Mouse (Mus musculus) heart, adult 2 months (tissue): ENCODE measurements around the gene Tpo. TPM values are rescaled to one million over a fixed set of nuclear protein-coding genes. Genes with fewer than 3 reads are reported as not detected.

Experiments used
- DNase-seq, 2 experiments: peaks; one replicate each; pipeline ENCODE4 v3.0.0; 2021
- H3K27ac ChIP-seq: fragments of 200-600 bp; 2 replicates; pipeline ENCODE4 v1.8.1; 2022
- H3K27me3 ChIP-seq: fragments of 200-500 bp; 2 replicates; pipeline ENCODE4 v1.6.1; 2012; ENCODE audit warnings: mild to moderate bottlenecking, low read length, inconsistent platforms, mixed read lengths; ENCODE audit not compliant: control insufficient read depth, insufficient read depth
- H3K36me3 ChIP-seq: fragments of 200-500 bp; 2 replicates; pipeline ENCODE4 v1.6.1; 2012; ENCODE audit warnings: low read length, inconsistent platforms; ENCODE audit not compliant: control insufficient read depth, insufficient read depth
- H3K4me1 ChIP-seq: fragments of 200-500 bp; 2 replicates; pipeline ENCODE4 v1.6.1; 2011; ENCODE audit warnings: low read length; ENCODE audit not compliant: control insufficient read depth, insufficient read depth
- H3K4me3 ChIP-seq: fragments of 200-600 bp; 2 replicates; pipeline ENCODE4 v1.8.1; 2022
- H3K79me2 ChIP-seq: fragments of 200-500 bp; replicated peaks from 2 replicates; pipeline ENCODE4 v1.6.1; 2012; ENCODE audit warnings: mild to moderate bottlenecking, inconsistent platforms, low read length, moderate library complexity, mixed read lengths; ENCODE audit not compliant: control insufficient read depth, insufficient read depth
- H3K9ac ChIP-seq: fragments of 200-500 bp; 2 replicates; pipeline ENCODE4 v1.6.1; 2012; ENCODE audit warnings: low read depth, mild to moderate bottlenecking, control low read depth, inconsistent platforms, low read length, mixed read lengths
- CTCF ChIP-seq: fragments of 200-600 bp; IDR thresholded peaks from 2 replicates; pipeline ENCODE4 v1.8.1; 2022; ENCODE audit warnings: antibody characterized with exemption, mild to moderate bottlenecking, moderate library complexity
- EP300 ChIP-seq: fragments of 200-500 bp; IDR thresholded peaks from 2 replicates; pipeline ENCODE4 v1.6.1; 2011; ENCODE audit warnings: low read depth, low read length, control low read depth; ENCODE audit not compliant: insufficient read depth
- POLR2A ChIP-seq: fragments of 200-500 bp; IDR thresholded peaks from 2 replicates; pipeline ENCODE4 v1.6.1; 2011; ENCODE audit warnings: mild to moderate bottlenecking, low read depth, low read length, control low read depth; ENCODE audit not compliant: insufficient read depth
- whole genome bisulfite sequencing: fragments of 180-500 bp; shearing (Covaris S2); methylation state at CpG from one replicate; pipeline ENCODE4 v1.1.7; 2018; 5-methylcytosine and 5-hydroxymethylcytosine counted together
- intact Hi-C: fragments of 180-260 bp; cut with DNase I; formaldehyde crosslinking; loops from one replicate; pipeline ENCODE4 v1.15.1; 2025
- polyA plus RNA-seq: library from polyadenylated mRNA; depleted of rRNA; stranded (reverse); fragments of >200 nt; gene quantifications from 2 replicates; pipeline ENCODE4 v1.2.3, GENCODE M21; 2012; rRNA removed
- total RNA-seq, 2 experiments: library from RNA; stranded (reverse); gene quantifications; 2 replicates each; pipeline ENCODE4 v1.2.3; 2021

The Tpo gene
- total and polyA plus RNA-seq, 3 experiments: not detected

DNA sequence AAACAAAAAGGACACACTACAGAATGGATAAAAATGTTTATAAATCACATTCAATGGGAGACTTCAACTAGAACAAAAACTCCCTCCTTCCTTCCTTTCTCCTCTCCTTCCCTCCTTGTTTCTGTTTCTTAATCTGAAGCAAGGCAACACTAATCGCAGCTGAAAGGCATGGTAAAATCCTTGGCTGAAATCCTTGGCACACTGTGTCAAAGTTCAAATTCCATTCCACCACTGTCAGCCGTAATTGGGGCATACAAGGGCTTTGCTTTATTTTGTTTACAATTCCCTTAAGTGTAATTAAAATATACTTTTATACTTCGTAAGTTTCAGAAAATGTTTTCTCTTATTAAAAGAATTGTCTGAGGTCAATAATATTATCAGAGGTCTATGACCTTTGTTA is 108.9 kb downstream of the Tpo start:
- no peaks in the 10 kb centered on the region for H3K79me2 ChIP-seq
- H3K4me3 ChIP-seq: no peak overlapping the region
- no peak overlapping the region for H3K9ac ChIP-seq
- H3K27me3 ChIP-seq: no peaks in the 10 kb centered on the region
- H3K27ac ChIP-seq: peak overlapping the region; percentile 42; the same call in 1 of the 2 replicates
- H3K36me3 ChIP-seq: no peaks in the 10 kb centered on the region
- no peak for TF ChIP-seq CTCF
- TF ChIP-seq EP300: no peak
- TF ChIP-seq POLR2A: no peak
- DNase-seq: no peak
- intact Hi-C loops: loop anchor here (5.0 kb wide), 1 partner anchor 96 kb away; no protein-coding TSS in a partner anchor
- WGBS: 21% methylated on average over 3 of the region's 3 CpGs
- H3K4me1 ChIP-seq: peaks cover 10% of the 10 kb centered on the region

DNA sequence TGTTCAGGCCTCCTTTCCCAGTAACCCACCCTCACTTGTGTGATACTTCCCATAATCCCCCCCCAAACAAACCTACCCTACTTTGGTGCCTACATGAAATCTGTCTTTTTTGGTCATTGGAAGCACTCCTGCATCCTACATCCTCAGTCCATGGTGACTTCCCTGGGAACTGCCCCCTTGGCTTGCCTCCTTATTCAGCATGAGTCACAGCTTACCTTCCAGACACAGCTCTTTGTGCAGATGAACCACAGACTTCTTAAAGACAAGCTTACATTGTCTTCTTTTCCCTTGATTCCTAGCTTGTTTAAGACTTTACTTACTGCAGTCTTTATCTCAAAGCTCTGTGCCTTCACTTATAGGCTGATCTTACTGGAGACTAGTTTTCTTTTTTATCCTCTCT is 112.0 kb downstream of the Tpo start:
- no peak for DNase-seq
- Histone ChIP-seq H3K79me2 (no peaks in the 10 kb centered on the region), H3K9ac (no peak overlapping the region), H3K27ac (no peak overlapping the region), H3K36me3 (no peaks in the 10 kb centered on the region), H3K27me3 (no peaks in the 10 kb centered on the region), H3K4me1 (peaks cover 9% of the 10 kb centered on the region), H3K4me3 (no peak overlapping the region)
- TF ChIP-seq CTCF (no peak), EP300 (no peak), POLR2A (no peak)
- intact Hi-C loops: loop anchor here (5.0 kb wide), 1 partner anchor 93 kb away; no protein-coding TSS in a partner anchor

DNA sequence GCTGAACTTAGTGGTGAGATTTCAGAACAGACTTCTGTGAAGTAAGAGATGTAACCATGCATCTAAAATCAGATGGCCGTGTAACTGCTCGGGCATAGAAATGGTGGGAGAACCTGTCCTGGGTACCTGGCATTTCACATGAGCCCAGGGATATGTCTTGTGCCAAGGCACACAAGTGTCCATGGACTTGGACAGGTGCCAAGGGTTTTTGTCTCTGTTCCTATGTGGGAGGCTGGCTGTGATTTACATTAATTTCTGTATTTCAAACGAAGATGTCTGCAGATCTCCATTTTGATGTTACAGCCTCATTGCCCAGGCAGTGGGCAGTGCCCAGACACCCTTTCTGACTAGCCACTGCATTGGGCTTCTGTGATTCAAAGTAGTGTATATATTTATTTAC is 115.3 kb downstream of the Tpo start:
- DNase-seq: no peak
- Histone ChIP-seq H3K79me2 (no peaks in the 10 kb centered on the region), H3K4me1 (no peaks in the 10 kb centered on the region; the same call in 1 of the 2 replicates), H3K4me3 (no peak overlapping the region), H3K36me3 (no peaks in the 10 kb centered on the region), H3K27me3 (no peaks in the 10 kb centered on the region), H3K27ac (no peak overlapping the region), H3K9ac (no peak overlapping the region)
- intact Hi-C loops: no loop called here
- WGBS: 70% methylated on average over 3 of the region's 3 CpGs
- TF ChIP-seq CTCF: no peak

DNA sequence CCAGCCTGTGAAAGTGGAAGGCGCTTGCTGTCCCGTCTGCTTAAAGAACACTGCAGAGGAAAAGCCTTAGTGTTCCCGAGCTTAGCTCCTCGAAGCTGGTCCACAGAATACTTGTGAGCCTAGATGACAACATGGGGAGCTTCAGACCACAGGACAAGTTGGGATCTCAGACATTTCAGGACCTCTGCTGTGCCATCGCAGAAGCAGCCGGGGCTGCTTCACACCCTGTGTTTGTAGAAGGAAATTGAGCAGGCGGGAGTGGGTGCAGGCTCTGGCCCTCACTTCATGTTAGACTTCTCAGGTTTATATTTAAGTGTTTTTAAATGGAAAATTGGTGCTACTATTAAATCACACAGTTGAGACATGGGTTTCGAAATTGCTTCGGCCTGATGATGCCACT is 116.9 kb downstream of the Tpo start:
- WGBS: 82% methylated on average over 9 of the region's 9 CpGs
- H3K4me1 ChIP-seq: no peaks in the 10 kb centered on the region; the same call in 1 of the 2 replicates
- H3K4me3 ChIP-seq: no peak overlapping the region
- no peaks in the 10 kb centered on the region for H3K79me2 ChIP-seq
- DNase-seq: no peak
- no peak overlapping the region for H3K9ac ChIP-seq
- intact Hi-C loops: no loop called here
- no peak overlapping the region for H3K27ac ChIP-seq
- no peak for TF ChIP-seq CTCF
- no peak for TF ChIP-seq EP300
- no peak for TF ChIP-seq POLR2A
- H3K36me3 ChIP-seq: no peaks in the 10 kb centered on the region
- no peaks in the 10 kb centered on the region for H3K27me3 ChIP-seq

DNA sequence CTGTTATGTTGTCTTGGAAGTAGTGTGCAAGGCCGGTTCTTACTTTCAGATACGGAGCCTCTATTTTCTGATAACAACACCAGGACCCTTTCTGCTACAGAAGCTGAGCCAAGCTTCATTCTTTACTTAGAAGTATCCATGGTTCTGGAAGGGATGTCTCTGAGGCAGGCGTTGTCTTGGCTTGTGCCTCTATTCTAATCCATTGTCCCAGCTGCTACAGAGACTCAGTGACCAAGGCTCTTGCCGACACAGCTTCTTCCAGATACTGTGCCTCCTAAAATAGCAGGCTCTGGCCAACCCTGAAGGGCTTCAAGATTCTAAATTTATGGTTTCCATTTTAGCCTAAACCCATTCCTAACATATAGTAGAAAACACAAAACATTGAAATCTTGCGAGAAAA is 123.7 kb downstream of the Tpo start:
- Histone ChIP-seq H3K79me2 (no peaks in the 10 kb centered on the region), H3K27me3 (no peaks in the 10 kb centered on the region), H3K4me3 (no peak overlapping the region), H3K9ac (no peak overlapping the region), H3K4me1 (peaks cover 2% of the 10 kb centered on the region; the same call in 1 of the 2 replicates), H3K36me3 (peaks cover 4% of the 10 kb centered on the region; the same call in 1 of the 2 replicates), H3K27ac (no peak overlapping the region)
- DNase-seq: no peak
- intact Hi-C loops: no loop called here
- 46% methylated on average over 5 of the region's 5 CpGs for WGBS
- TF ChIP-seq EP300: no peak
- no peak for TF ChIP-seq POLR2A
- no peak for TF ChIP-seq CTCF

DNA sequence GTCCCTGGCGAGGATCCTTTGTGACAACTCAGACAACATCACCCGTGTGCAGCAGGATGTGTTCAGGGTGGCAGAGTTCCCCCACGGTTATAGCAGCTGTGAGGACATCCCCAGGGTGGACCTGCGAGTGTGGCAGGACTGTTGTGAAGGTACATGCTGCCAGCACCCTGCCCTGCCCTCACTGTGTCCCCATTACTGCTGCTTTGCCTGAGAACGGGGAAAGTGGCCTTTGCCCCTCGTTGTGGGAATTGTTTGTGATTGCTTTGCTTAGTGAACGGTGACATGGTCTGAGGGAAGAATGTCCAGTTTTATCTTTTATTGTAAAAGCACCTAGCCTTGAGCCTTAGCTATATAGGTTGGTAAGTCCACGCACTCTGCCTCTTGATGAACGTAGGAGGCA is 125.8 kb downstream of the Tpo start:
- no peak overlapping the region for H3K9ac ChIP-seq
- peaks cover 2% of the 10 kb centered on the region; the same call in 1 of the 2 replicates for H3K4me1 ChIP-seq
- no peak overlapping the region for H3K27ac ChIP-seq
- H3K36me3 ChIP-seq: peaks cover 4% of the 10 kb centered on the region; the same call in 1 of the 2 replicates
- H3K27me3 ChIP-seq: no peaks in the 10 kb centered on the region
- no peak for TF ChIP-seq POLR2A
- no peak for TF ChIP-seq CTCF
- TF ChIP-seq EP300: no peak
- intact Hi-C loops: no loop called here
- no peak overlapping the region for H3K4me3 ChIP-seq
- no peak for DNase-seq
- H3K79me2 ChIP-seq: no peaks in the 10 kb centered on the region
- WGBS: 77% methylated on average over 9 of the region's 9 CpGs

Other genes with a start within 250 kb of the Tpo start
- gene Pxdn, start 195.0 kb downstream of the Tpo start, total RNA-seq: 10 to 100 TPM; 28.7 to 41.0 TPM
- 69.4 and 92.3 TPM in 2 replicates for gene Pxdn, start 195.0 kb downstream of the Tpo start, polyA plus RNA-seq
- under 1 TPM; 0.29 to 0.48 TPM for gene Sntg2, start 240.8 kb upstream of the Tpo start, total RNA-seq
- 0.55 and 0.88 TPM in 2 replicates for gene Sntg2, start 240.8 kb upstream of the Tpo start, polyA plus RNA-seq